Mouse (Mus musculus) intestine, embryonic 15.5 days (tissue): ENCODE measurements around the gene Rsph3a. TPM values are rescaled to one million over a fixed set of nuclear protein-coding genes. Genes with fewer than 3 reads are reported as not detected.
A peak's percentile ranks its signal among the peaks of the same experiment; 100 is the strongest.
"Not testable (repeated sequence)": the region's sequence is repeated elsewhere in the genome, so short reads cannot be mapped to it uniquely, and the experiment has no call there.

Experiments
- ATAC-seq: fragments of 200-750 bp; cut with Nextera tagmentation; 2 replicates; pipeline ENCODE4 v1.8.0; 2017; ENCODE audit warnings: moderate TSS enrichment, moderate library complexity
- H3K27ac ChIP-seq: fragments of 300-500 bp; sonication (generic); 2 replicates; pipeline ENCODE4 v1.5.1; 2015; ENCODE audit warnings: mild to moderate bottlenecking, inconsistent platforms
- H3K27me3 ChIP-seq: fragments of 300-500 bp; sonication (generic); replicated peaks from 2 replicates; pipeline ENCODE4 v1.6.1; 2015; ENCODE audit warnings: inconsistent platforms
- H3K36me3 ChIP-seq: fragments of 300-500 bp; sonication (generic); 2 replicates; pipeline ENCODE4 v1.6.1; 2015; ENCODE audit warnings: inconsistent platforms
- H3K4me1 ChIP-seq: fragments of 300-500 bp; sonication (generic); replicated peaks from 2 replicates; pipeline ENCODE4 v1.6.1; 2015; ENCODE audit warnings: inconsistent platforms
- H3K4me2 ChIP-seq: fragments of 300-500 bp; sonication (generic); replicated peaks from 2 replicates; pipeline ENCODE4 v1.6.1; 2015; ENCODE audit warnings: mild to moderate bottlenecking, inconsistent platforms
- H3K4me3 ChIP-seq: fragments of 300-500 bp; sonication (generic); replicated peaks from 2 replicates; pipeline ENCODE4 v1.5.1; 2015; ENCODE audit warnings: inconsistent platforms
- H3K9ac ChIP-seq: fragments of 300-500 bp; sonication (generic); 2 replicates; pipeline ENCODE4 v1.6.1; 2015; ENCODE audit warnings: inconsistent platforms
- H3K9me3 ChIP-seq: fragments of 300-500 bp; sonication (generic); 2 replicates; pipeline ENCODE4 v1.6.1; 2016; ENCODE audit warnings: inconsistent platforms
- WGBS: fragments of 180-500 bp; shearing (Covaris S2); methylation state at CpG from one replicate; pipeline ENCODE4 v1.1.7; 2015; 5-methylcytosine and 5-hydroxymethylcytosine counted together
- polyA plus RNA-seq: library from polyadenylated mRNA; unstranded; fragments of >200 nt; fragmentation: Nextera tagmentation; extraction: Ambion mirVana; gene quantifications from 2 replicates; pipeline ENCODE4 v1.2.1, GENCODE M21; 2015

Rsph3a gene
- polyA plus RNA-seq, 1 experiment from 2014 or later = 45.8 TPM

DNA sequence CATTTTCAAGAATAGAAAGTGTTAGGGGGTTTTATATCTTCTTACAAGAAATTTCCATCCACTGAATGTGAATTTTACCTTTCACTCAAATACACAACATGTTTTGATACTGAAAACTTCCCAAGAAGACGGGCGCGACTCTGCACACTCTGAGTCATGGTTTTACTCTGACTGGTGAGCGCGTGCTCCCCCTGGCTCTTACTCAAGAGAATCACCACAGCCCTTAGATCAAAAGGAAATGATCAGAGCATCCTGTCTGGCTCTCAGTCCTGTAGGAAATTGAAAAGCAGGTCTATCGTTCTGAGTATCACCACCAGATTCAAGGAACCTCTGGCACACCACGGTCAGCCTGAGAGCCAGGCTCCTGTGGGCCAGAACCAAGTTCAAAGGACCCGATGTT is 5.8 kb upstream of the Rsph3a start:
- Histone ChIP-seq H3K9ac (no peak overlapping the region), H3K9me3 (no peaks in the 10 kb centered on the region), H3K4me1 (0 out of 2 replicates have a peak, but pooled peaks cover under 1% of the 10 kb centered on the region), H3K4me3 (no peak overlapping the region), H3K4me2 (no peak overlapping the region), H3K27me3 (no peaks in the 10 kb centered on the region), H3K36me3 (no peaks in the 10 kb centered on the region), H3K27ac (no peak overlapping the region)
- ATAC-seq = no peak
- WGBS = 53% methylated on average over 8 of the region's 8 CpGs

DNA sequence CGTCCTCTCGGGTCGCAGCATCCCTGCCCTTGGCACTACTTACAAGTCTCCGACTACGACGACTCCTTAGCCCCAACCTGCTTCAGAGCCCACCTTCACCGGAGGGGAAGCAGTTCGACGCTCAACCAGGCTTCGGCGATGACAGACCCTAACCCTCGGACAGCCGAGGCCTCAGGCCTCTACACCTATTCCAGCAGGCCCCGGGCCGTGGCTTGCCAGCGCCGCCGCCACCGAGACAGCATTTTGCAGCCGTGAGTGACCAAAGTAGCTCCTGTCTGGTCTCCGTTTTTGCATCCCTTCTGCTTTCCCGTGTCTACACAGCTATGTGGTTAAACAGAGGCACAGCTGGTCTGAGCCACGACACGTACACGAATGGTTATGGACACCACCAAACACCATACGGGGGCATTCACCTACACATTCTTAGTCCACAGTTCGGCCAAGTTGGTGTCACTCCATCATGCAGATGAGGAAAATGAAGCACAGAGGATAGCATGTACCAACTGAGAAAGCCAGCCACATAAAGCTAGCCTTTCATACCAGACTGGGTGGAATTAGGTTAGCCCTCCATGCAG is 726 bp downstream of the Rsph3a start:
- H3K27me3 ChIP-seq, ATAC-seq, H3K9me3 ChIP-seq, H3K36me3 ChIP-seq, H3K4me1 ChIP-seq, H3K27ac ChIP-seq: not testable (repeated sequence)
- peak overlapping the region; percentile 60 for H3K4me3 ChIP-seq
- H3K4me2 ChIP-seq = peak overlapping the region; percentile 60
- under 1% methylated on average over 16 of the region's 27 CpGs for WGBS
- peak overlapping the region; percentile 39; the same call in 1 of the 2 replicates for H3K9ac ChIP-seq

DNA sequence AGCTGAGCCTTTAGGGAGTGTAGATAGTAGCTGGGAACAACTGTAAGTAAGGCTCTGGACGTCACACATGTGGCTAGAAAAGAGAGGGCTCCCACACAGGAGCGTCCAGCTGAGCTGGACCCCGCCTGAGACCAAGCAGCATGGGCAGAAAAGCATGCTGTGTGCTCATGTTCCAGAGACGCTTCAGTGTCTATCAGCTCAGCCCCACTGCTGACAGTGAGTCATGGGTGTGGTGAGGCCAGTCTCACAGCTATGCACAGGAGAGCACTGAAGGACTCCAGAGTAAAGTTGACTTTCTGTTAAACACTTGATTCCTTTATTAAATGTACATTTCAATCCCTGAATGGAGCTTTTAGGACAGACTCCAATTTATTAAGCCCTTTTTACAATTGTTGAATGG is 5.9 kb downstream of the Rsph3a start:
- not testable (repeated sequence) for H3K4me1 ChIP-seq, H3K4me2 ChIP-seq, H3K4me3 ChIP-seq, H3K9ac ChIP-seq, H3K36me3 ChIP-seq, H3K27me3 ChIP-seq, ATAC-seq, H3K27ac ChIP-seq, H3K9me3 ChIP-seq
- WGBS = no CpG with 5 or more reads among the region's 4 CpGs

DNA sequence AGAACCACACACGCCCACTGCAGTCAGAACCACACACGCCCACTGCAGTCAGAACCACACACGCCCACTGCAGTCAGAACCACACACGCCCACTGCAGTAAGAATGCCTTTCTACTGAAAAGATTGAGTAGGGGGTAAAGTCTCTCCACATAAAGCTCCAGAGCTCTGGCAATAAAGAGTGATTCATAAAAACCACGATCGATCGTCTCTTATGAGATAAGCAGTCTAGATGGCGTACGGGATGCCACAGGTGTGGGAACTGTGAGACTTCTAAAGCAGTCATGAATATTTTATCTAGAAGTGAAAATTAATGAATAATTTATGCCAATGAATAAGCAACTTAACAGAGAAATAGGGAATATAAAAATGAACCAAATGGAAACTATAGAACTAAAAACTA is 11.8 kb downstream of the Rsph3a start:
- 76% methylated on average over 9 of the region's 9 CpGs for WGBS

DNA sequence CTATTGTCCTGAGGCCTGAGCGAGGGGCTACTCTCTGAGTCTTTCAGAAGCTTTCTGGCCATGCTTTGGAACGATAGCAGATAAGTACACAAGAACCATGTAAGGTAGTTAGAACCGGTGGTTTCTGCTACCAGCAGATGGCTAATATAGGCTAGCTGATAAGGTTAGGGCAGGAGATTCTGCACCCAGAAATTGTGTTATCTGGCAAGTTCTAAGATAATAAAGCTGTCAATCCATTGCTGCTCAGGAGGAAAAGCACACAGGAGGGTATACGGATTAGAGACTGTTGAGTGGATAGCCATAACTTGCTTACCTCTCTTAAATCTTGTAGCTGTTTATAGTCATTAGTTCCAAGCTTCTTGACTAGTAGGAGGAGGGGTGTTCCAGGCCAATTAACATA is 17.9 kb downstream of the Rsph3a start:
- H3K27me3 ChIP-seq, H3K27ac ChIP-seq, ATAC-seq, H3K9ac ChIP-seq, H3K4me1 ChIP-seq, H3K4me2 ChIP-seq, H3K4me3 ChIP-seq, H3K36me3 ChIP-seq, H3K9me3 ChIP-seq: not testable (repeated sequence)
- 62% methylated on average over 4 of the region's 4 CpGs for WGBS

More for the DNA sequence above, 11.8 kb downstream of the Rsph3a start:
- not testable (repeated sequence) for H3K36me3 ChIP-seq, H3K27me3 ChIP-seq, H3K9me3 ChIP-seq, H3K4me3 ChIP-seq, H3K27ac ChIP-seq, H3K4me2 ChIP-seq, H3K9ac ChIP-seq, H3K4me1 ChIP-seq
- peak; percentile 62; the same call in 1 of the 2 replicates for ATAC-seq

DNA sequence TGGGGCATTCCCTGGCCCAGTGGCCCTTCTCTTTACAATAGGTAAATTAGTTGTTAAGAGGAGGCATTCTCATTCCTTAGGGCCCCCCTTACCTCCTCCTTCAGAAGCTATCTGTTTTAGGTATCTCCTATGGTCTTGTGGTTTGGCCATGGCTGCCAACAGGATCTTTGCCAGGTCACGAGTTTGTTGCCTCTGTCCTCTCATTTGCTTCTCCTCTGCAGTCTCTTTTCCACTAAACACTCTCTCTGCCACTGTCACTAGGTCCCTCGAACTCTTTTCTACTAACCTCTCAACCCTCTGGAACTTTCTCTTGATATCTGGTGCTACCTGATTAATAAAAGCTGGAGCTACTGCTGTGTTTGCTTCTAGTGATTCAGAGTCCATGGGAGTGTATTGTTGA is 19.0 kb downstream of the Rsph3a start:
- H3K36me3 ChIP-seq, H3K27ac ChIP-seq, H3K4me1 ChIP-seq, H3K9me3 ChIP-seq, H3K27me3 ChIP-seq, ATAC-seq, H3K4me2 ChIP-seq, H3K9ac ChIP-seq, H3K4me3 ChIP-seq: not testable (repeated sequence)
- 91% methylated on average over 2 of the region's 2 CpGs for WGBS

DNA sequence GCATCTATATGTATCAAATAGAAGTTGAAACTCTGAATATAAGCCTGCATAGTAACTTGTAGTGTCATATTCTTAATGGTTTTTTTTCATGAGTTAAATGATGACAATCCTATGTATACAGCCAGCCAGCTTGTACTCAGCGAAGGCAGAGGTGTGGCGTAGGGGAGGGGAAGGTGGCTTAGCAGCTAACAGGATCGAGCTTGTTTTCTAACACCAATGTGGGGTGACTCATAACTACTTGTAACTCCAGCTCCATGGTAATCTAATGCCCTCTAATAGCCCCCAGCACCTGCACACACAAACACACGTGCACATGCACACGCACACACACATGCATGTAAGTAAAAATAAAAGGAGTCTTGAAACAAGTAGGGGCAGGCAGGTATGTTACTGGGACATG is 23.1 kb downstream of the Rsph3a start:
- not testable (repeated sequence) for H3K36me3 ChIP-seq, H3K27me3 ChIP-seq, H3K9ac ChIP-seq, H3K27ac ChIP-seq, H3K4me2 ChIP-seq, H3K4me3 ChIP-seq, ATAC-seq, H3K9me3 ChIP-seq, H3K4me1 ChIP-seq
- 89% methylated on average over 5 of the region's 5 CpGs for WGBS

DNA sequence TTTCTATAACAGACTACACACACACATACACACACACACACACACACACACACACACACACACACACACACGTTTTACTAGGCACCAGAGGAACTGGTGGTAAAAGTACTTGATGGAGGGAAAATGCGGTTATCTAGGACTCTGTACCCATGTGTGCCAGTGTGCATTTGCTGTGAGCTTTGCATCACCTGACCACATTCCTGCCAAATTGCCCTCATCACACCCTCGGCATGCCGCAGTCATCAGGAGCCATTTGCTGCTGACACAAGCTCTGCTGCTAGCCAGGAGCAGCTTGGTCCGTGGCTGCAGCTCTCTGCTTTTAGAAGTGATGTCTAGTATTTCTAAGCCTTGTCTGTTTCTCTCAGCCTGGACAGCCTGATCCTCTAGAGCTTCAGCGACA is 24.4 kb downstream of the Rsph3a start:
- not testable (repeated sequence) for H3K4me1 ChIP-seq, H3K4me2 ChIP-seq, H3K9me3 ChIP-seq, H3K36me3 ChIP-seq, H3K27ac ChIP-seq, H3K27me3 ChIP-seq, H3K9ac ChIP-seq, H3K4me3 ChIP-seq
- whole genome bisulfite sequencing = 35% methylated on average over 2 of the region's 6 CpGs
- 0 out of 2 replicates have a peak, but pooled peaks have one; percentile 56 for ATAC-seq

DNA sequence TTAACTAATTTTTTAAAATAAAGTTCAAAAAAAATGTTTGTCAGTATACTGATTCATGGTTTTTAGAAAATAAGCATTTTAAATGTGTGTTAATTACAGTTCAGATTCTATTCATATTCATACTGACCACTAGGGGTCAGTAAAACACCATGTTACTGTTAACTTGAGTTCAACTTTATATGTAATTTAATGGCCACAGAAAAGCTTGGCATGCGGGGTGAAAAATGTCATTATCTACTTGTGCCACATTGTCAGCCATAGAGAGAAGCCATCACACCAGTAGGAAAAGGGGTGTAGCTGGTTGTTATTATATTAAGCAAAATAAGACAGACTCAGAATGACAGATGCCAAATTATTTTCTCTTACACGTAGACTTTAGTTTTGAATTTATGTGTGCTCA is 38.1 kb downstream of the Rsph3a start:
- H3K27ac ChIP-seq, H3K4me2 ChIP-seq, H3K9ac ChIP-seq, H3K9me3 ChIP-seq, H3K36me3 ChIP-seq, H3K4me3 ChIP-seq, H3K4me1 ChIP-seq, H3K27me3 ChIP-seq, ATAC-seq: not testable (repeated sequence)
- WGBS = 89% methylated on average over 1 of the region's 2 CpGs

DNA sequence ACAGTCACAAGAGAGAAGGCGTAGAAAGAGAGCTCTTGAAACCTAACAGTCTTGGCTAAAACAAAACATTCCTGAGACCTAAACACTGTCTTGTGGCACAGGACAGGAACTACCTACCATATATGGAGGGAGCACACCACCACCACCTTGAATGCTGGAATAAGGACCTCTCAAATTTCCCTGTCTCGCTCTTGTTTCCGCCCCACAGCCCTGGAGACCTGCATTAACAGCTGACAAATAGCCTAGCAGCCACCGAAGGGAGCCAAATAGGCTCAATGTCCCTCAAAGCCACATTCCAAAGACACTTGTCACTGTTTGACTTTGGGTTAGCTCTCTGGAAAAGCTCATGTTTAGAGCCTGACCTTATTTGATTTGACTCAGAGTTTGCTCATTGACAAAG is 40.2 kb downstream of the Rsph3a start:
- H3K27me3 ChIP-seq, H3K4me1 ChIP-seq, H3K9me3 ChIP-seq, H3K4me3 ChIP-seq, H3K9ac ChIP-seq, ATAC-seq, H3K36me3 ChIP-seq, H3K4me2 ChIP-seq, H3K27ac ChIP-seq: not testable (repeated sequence)
- WGBS = 23% methylated on average over 4 of the region's 4 CpGs

DNA sequence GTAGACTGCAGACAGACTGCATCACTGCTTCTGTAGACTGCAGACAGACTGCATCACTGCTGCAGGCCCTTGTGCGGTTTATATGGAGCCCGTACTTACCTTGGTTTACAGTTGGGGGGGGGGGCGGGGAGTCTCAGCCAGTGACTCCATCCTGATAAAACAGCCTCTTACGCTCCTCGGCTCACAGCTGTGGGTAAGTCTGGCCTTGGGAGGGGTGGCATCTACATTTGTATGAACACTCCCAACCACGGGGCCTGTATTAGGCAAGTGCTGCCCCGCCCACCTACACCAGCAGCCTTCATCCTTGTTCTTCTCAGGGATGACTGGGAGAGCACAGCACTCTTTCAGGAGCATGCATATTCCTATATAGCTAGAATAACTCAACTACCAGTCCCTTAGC is 41.6 kb downstream of the Rsph3a start:
- H3K9me3 ChIP-seq, H3K27me3 ChIP-seq, H3K27ac ChIP-seq, H3K4me3 ChIP-seq, ATAC-seq, H3K9ac ChIP-seq, H3K4me2 ChIP-seq, H3K4me1 ChIP-seq, H3K36me3 ChIP-seq: not testable (repeated sequence)
- WGBS = 80% methylated on average over 7 of the region's 7 CpGs

DNA sequence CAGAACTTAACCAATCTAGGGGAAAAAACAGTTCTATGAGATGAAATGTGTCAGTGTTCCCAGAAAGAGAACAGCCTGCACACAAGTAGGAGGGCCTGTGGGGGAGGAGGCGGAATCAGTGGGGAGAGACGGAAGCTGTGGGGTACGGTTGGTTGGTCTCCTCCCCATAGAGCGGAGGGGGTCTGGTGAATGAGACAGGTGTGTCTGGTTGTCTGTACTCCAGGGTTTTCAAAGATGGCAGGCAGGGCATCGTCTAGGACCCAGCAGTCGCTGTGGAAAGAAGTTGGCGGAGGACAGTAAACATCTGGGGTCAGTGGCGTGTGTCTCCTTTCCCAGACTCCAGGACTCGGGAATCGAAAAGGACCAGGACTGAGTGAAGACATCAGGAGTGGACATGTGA is 57.8 kb downstream of the Rsph3a start:
- 65% methylated on average over 10 of the region's 10 CpGs for WGBS
- not testable (repeated sequence) for H3K4me2 ChIP-seq, H3K9me3 ChIP-seq, H3K4me3 ChIP-seq, H3K27me3 ChIP-seq, H3K9ac ChIP-seq, H3K4me1 ChIP-seq, H3K27ac ChIP-seq, ATAC-seq, H3K36me3 ChIP-seq

DNA sequence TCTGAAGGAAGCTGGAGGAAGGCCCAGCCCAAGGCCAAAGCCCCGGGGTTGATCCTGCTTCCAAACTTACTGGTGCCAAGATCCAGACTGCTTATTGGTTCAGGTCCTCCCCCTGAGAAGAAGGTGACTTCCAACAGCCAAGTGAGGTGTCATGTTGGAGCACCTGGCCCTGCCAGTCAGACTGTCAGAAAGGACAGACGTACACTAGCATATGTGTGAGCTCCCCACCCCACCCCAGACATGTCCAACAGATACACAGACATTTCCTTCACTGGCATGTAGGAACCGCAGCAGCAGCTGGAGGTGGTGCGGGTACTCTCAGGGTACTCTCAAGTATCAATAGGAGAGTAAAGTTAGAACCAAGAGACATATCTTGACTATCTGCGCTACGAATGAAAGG is 61.4 kb downstream of the Rsph3a start:
- 76% methylated on average over 1 of the region's 6 CpGs for WGBS
- ATAC-seq, H3K27ac ChIP-seq, H3K9ac ChIP-seq, H3K4me3 ChIP-seq, H3K9me3 ChIP-seq, H3K4me1 ChIP-seq, H3K27me3 ChIP-seq, H3K4me2 ChIP-seq, H3K36me3 ChIP-seq: not testable (repeated sequence)
